Mouse (Mus musculus) cerebellum, adult 2 months (tissue): ENCODE measurements at regions not wholly inside any gene's neighbourhood (a gene's known extent, or its start where the extent isn't known, plus 50 kb on each side); places are given as distances from the start of the nearest gene placed in this dataset.

Experiments
- CTCF ChIP-seq: fragments of 200-500 bp; IDR thresholded peaks from 2 replicates; pipeline ENCODE4 v1.5.1; 2011; ENCODE audit warnings: low read depth, mild to moderate bottlenecking, control low read depth, low read length, moderate library complexity, borderline replicate concordance; ENCODE audit not compliant: insufficient read depth
- POLR2A ChIP-seq: fragments of 200-500 bp; IDR thresholded peaks from 2 replicates; pipeline ENCODE4 v1.6.1; 2011; ENCODE audit warnings: low read length, control low read depth, borderline replicate concordance; ENCODE audit not compliant: insufficient read depth

DNA sequence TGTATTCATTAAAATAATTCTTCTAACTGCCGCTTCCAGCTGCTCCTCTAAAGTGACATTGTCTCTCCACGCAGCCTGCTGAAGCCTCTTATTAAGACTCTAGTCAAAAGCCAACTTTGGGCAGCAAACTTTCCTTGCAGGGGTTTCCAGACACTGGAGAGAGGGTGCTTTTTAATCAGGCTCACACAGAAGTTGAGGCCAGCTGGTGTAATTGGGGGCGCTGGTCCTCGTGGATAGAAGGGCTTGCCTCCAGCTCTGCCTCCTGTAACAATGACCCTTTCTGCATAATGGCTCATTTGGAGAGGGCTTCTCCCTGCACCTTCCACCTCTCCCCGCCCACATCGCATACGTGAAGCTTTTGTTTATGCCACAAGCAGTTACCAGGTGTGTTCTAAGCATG, 82.8 kb upstream of the Vps8 start:
- no peak for TF ChIP-seq CTCF
- no peak for TF ChIP-seq POLR2A
